Mouse (Mus musculus) cerebellum, adult 18-20 months (tissue): Measurements from ENCODE around the gene Ywhah.
"Not testable (repeated sequence)": the region's sequence is repeated elsewhere in the genome, so short reads cannot be mapped to it uniquely, and the experiment has no call there.

Experiments
- DNase-seq, 2 experiments: peaks; one replicate each; pipeline ENCODE4 v3.0.0; 2021

Gene Ywhah

DNA sequence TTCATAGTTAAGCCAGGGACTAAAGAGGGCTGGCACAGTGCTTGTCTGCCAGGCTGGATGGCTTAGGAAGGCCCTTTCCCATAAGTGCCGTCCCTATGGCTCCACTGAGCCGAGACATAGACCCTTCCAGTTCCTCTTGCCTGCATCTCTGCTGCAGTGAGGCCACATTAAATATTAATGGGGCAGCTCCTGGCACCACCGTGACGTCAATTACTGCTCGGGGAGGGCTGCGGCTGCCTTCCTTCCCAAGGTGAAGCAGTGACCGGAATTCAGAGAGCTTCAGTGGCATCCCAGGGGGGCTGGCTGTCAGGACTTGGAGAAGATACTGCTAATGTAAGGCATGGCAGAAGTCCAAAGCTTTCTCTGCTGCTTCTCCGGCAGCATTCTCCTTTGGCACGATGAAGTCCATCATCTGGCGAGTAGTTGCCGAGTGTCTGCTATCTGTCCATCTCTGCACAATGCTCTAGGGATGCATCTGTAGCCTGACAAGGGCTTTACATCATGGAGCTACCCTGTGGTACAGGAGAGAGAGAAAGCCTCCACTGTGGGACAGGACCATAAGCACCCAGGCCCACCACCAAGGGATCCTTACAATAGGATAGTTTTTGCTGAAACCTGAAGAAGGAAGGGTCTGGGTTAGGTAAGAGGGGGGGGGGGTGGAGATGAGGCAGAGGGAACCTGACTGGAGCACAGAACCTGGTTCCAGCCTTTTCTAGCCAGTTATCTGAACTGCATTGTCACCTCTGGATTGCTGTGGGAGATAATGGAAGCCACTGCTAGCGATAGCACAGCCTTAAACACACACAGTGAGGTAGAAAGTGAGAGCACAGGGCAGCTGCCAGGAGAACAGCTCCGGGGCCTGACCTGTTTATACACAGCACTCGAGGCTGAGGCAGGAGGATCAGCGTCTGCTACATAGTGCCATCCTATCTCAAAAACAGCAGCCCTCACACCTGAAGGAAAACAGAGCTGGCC is 7.2 kb upstream of the Ywhah start:
- DNase-seq, result peak; percentile 70 to 78

DNA sequence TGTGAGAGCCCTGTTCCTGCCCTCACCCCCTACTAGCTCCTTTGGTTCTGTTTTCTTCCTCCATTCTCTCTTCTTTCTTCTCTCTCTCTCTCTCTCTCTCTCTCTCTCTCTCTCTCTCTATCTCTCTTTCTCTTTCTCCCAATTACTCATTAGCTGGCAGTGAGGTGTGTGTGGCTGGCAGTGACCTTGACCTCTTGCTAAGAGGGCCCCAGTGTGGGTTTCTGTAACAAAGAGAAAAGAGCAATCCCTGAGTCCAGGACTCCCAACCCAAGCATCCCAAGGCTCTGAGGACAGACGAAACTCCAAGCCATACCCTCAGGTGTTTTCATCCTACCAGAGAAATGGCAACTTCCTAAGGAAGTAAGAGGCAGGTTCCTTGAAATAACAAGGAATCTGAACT is 4.5 kb upstream of the Ywhah start:
- no peak for DNase-seq

DNA sequence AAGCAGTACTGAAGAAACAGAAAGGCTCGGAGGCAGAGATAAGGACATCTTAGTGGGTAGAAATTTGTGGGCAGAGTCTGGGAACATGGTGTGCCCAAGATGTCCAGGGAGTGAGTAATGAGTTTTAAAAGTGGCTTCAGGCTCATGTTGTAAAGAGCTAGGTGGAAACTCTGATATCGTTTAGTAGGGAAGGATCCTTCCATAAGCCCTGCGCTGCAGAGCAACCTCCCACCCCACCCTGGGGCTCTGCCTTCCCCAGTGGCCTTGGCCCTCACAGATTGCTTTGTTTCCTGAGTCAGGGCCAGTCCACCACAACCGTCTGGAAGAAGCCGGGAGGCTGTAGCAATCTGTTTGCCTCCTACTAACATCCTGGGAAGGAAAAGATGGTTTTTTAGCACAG is 3.0 kb upstream of the Ywhah start:
- no peak for DNase-seq

DNA sequence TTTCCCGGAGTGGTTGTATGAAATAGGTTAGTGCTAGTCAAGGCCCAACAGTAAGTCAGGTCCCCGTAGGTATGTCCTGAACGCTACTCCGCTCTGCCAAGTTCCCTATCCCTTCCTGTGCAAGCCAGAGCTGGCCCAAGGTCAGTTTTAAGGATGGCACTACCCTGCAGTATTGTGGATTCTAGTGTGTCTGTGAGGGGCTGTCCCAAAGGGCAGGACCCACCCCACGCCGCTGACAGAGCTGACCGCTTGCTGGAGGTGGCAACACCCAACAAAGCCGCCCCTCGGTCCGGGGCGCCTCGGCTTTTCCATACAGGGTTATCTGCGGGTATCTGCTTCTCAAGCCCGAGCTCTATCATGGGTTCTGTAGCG is 441 bp upstream of the Ywhah start:
- DNase-seq, result no peak

DNA sequence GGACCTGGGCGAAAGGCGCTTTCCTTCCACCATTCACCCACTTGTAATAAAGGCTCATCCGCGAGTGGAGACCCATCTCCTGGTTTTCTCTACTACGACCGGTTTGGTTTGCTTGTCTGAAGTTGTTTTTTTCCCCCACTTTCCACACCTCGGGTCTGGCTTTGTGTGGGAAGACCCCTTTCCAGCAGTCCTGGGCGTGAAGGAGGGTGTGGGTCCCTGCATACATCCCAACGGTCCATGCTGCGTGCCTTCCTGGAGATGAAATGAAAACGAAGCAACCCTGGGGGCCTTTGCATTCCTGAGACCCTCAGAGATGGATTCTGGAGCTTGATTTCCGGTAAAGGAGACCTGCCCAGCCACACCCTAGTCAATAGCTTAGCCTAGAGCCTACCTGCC is 808 bp downstream of the Ywhah start:
- DNase-seq, result peak in 1 of 2 experiments; percentile 15

DNA sequence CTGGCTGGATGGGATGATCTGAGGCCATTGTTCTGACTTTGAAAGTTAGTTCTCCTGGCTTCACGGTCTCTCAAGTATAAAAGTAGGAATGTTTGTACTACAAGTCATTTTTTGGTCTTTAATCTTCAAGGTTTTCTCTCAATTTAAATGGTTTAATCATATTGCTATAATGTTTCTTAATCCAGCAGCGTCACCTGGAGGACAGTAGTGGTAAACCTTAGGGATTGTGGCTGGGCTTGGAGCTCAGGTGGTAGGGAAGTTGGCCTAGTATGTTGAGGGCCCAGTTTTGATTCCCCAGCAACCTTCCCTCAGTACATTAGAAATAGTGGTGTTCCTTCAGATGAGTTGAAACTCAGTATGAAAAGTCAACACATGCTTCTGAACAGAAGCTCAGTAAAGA is 3.0 kb downstream of the Ywhah start:
- peak; percentile 56 to 60 for DNase-seq

DNA sequence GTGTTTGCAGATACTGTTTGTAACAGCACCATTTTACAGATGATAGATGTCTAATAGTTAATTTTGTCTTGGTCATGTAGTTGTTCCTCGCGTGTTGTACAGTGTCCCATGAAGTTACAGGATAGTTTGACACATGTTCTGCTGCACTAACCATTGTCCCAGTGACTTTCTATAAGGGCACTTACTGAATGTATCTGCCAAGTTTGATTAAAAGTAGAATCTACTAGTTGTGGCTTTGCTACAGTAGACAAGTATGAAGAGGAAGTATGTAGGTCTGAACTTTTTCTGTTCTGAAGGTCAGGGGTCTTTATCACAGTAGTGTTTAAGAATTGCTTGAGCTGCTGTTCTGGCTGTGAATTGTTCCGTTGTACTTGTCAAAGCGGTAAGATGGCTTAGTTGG is 4.7 kb downstream of the Ywhah start:
- no peak for DNase-seq

DNA sequence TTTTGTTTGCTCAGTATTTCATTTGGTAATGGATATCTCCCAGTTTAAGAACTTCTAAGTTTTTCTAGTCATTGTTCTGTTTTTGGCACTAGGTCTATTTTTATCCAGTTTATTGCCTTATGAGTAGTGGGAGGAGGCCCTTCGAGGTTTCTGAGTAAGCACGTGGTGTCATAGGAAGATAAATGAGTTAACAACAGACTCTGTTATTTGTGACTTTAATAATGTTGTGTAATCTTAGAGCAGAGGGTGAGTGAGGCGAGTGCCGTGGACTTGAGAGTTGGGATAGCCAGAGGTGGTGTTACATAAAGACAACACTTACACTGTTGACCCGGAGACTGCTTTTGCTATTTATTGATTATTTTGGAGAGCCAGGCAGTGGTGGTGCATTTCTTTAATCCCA is 5.9 kb downstream of the Ywhah start:
- DNase-seq, result no peak

DNA sequence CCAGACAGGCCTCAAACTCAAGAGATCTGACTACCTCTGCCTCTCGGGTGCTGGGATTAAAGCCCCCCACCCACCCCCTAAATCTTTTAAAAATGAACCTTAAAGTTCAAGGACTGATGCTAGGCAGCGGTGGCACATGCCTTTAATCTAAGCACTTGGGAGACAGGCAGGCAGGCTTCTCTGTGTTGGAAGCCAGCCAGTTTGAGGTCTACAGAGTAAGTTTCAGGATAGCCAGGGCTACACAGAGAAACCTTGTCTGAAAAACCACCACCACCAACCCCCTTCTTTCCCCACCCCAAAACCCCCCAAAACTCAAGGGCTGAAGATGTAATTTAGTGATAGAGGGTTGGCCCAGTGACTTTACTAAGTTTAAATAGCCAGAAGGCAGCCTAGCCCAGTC is 10.0 kb downstream of the Ywhah start:
- no peak for DNase-seq

DNA sequence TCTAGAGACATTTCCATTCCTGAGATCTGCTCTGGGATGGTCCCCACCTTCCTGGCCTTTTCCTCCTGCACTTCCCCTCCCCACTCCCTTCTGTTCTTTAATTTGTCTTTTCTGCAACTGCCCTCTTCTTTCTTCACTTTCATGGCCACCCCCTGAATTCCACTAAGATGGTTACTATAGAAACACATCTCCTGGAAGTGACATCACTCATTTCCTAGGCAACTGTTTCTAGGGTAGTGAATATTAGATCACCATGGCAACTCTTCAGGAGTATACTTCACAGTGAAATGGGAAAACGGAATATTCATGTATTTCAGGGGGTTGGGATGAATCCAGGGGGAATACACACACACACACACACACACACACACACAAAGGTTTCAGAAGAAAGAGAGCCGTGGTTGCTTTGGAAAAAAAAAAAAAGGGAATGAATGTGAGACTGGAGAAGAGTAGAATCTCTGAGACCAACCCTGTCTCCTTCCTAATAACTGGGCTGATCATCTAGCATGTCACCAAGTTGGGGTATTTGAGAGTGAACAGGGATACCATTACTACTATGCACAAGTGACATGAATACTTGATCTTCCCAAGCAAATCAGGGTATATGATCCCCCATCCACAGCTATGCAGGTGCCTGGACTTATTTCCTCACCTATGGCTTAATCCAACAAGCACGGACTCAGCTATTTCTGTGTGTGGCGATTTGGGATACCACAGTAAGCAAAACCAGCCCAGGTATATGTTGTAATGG is 12.0 kb downstream of the Ywhah start:
- no peak for DNase-seq

DNA sequence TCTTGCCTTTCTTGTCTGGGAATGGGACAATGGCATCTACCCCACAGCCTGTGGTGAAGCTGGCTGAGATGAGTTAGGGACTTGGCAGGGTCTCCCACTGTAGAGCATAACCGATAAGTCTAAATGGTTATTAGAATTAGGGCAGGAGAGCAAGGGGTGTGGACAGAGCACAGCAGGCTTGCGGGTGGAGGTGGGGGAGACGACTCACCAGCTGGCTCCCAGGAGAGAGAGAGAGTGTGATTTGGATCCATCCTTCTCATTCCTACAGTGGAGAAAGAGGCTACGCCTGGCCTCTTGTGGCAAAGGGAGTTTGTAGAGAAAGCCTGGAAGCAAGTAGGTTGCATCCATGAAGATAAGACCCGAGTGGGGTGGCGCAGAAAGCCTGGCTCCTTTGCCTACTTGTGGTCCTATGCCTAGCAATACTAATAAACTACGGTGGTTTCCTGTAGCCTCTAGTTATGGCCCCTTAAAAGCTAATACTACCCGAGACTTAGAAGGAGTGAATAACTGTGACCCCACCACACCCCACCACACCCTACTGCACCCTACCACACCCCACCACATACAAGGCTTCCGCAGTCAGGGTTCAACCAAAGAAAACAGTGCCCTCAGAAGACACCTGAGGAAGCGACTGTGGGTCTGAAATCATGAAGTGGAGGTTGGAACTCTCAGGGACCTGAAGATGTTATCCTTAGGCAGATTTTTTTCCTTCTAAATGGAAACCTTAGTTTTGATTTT is 13.6 kb downstream of the Ywhah start:
- DNase-seq, result no peak

DNA sequence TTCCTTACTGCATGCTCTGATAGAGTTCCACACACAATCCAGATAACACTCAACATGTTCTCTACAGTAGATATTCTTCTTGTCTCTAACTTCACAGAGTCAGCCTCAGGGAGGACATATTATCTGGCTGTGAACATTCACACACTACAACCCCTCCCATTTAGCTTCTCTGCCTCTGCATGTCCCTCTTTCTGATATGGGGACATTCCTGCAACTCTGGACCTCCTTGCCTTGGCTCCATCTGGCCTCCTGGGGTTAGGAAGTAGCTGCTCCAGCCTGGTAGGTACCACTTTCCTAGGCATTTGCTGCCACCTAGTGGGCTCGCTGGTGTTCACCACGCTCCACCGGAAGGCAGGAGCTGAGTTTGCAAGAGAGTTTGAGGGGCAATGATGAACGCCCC is 14.5 kb downstream of the Ywhah start:
- DNase-seq, result peak; percentile 85

DNA sequence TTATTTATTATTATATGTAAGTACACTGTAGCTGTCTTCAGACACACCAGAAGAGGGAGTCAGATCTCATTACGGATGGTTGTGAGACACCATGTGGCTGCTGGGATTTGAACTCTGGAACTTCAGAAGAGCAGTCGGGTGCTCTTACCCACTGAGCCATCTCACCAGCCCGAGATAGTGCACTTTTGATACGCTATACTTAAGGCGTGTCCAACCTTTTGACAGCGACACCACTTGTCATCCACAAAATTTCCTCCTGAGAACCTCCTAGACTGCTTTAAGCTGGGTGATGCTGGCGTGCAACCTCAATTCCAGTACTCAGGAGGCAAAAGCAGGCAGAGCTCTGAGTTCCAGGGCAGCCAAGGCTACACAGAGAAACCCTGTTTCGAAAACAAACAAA is 15.0 kb downstream of the Ywhah start:
- DNase-seq, result not testable (repeated sequence)

DNA sequence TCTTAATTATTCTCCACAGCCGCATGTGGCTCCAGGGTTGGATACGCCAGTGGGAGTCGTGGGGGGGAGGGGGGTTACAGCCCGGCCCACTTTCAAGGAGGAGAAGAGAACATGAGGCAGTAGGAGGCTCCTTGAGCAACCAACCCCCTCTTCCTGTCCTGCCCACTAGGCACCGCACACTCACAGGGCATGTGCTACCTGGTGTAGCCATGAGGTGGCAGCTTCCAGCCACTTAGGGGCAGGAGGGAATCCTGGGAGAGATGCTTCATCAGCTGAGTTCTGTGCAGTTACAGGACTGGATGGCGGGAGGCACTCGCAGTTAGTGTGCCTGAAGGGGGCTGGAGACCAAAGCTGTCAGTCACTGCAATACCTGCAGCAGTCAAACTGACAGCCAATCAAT is 15.5 kb downstream of the Ywhah start:
- no peak for DNase-seq

DNA sequence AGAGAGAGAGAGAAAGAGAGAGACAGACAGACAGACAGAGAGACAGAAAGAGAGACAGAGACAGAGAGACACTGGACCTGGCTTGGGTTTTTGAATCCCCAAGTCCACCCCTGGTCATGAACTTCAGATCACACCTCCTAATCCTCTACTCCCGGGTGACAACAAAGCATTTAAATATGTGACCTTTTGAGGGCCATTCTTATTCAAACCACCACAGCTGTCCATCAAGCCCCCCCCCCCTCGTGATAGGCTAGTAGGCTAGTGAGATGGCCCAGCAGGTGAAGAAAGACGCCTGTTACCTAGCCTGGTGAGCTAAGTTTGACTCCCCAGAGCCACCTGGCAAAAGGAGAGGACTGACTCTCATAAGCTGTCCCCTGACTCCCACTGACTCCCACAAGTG is 16.3 kb downstream of the Ywhah start:
- DNase-seq, result no peak

DNA sequence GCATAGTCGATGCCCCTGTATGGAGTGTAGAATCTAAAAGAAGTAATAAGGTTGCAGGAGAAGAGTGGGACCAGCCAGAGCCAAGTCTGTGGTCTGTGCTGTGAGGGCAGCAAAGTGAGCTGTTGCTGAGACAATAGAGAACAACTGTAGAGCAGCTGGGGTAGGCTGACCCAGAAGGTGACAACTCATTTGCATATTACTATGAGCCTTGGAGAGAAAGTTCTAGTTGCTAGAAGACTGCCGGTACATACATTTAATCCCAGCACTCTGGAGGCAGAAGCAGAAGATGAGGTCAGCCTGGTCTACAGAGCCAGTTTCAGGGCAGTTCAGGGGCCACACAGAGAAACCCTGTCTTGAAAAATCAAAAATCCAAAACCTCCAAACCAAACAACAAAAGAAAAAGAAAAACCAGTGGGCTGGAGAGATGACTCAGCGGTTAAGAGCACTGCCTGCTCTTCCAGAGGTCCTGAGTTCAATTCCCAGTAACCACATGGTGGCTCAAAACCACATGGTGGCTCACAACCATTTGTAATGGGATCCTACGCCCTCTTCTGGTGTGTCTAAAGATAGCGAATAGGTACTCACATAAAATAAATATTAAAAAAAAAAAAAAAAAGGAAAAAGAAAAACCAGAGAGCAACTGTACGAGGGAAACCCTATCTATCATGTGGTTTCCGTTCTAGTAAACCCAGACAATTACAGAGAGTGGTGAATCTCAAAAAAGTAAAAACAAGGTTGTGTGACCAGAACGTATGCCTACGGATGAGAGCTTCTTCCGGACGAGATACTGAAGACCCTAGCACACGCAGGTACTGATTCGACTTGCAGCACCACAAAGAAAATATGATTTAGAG is 20.3 kb downstream of the Ywhah start:
- no peak for DNase-seq

DNA sequence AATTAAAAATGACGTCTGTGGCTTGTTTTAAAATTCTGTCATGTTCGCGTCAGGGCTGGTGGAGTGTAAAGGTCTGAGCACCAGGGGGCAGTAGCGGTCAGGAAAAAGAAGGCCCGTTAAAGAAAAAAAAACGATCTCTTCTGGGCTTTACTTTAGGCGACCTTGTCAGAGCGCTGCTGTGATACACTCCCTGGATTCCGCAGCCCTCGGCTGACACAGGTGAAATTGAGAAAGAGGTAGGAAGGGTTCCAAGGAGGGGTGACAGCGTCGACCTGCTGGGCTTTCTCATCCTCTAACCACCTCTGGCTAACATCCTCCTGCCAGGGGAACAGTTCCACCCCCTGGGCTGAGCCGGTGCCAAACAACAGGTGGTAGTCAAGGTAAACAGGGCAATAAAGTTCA is 20.9 kb downstream of the Ywhah start:
- DNase-seq, result peak; percentile 61 to 74

DNA sequence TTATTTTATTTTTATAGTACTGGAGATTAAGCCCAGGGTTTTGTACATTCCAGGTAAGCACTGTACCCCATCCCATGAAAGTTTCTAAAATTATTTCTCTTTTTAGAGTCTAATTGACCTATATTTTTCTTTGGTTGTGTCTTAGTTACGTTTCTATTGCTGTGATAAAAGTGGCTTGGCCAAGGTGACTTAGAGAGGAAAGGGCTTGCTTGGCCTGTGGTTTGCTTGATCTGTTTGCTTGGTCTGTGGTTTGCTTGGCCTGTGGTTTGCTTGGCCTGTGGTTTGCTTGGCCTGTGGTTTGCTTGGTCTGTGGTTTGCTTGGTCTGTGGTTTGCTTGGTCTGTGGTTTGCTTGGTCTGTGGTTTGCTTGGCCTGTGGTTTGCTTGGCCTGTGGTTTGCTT is 22.1 kb downstream of the Ywhah start:
- not testable (repeated sequence) for DNase-seq

DNA sequence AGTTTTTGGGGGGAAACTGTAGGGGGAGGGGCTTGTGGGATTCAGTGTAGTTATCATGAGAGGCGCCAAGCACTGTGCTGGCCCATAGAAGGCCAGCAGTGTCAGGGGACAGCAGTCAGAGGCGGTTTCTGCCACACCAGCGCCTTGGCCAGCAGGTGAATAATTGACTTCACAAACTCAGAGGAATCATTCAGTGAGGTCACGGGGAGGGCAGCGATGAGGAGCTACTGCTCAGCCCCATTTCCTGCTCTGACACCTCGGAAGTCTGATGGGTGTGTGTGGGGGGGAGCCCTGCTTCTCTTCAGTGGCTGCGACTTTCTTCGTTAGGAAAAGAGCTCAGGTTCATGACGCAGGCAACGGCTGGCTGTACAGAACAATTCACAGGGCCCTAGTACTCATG is 24.8 kb downstream of the Ywhah start:
- no peak for DNase-seq

DNA sequence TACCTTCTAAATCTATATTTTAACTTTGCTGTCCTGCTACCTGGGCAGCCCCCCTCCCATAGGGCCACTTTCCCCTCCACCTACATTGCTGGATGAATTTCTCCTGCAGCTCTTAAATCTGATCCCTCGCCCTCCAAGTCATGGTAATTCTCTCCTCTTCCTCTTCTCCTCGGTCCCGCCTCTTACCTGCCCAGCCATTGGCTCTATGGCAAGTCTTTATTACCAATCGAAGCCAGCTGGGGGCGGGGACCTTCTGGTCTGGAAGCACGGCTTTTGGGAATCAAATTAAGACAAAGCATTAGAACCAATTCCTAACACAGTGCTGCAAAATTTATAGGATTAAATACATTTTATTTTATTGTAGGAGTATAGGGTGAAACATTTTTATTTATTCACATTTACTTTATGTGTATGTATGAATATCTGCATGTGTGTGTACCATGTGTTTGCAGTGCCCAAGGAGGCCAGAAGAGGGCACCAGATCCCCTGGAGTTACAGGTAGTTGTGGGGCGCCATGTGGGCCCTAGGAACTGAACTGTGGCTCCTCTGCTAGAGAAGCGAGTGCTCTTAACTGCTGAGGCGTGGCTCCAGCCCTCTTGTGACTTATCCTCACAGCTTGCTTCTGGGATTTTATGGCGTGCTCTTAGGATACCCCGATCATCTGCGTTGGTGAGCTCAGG is 26.2 kb downstream of the Ywhah start:
- DNase-seq, result no peak

DNA sequence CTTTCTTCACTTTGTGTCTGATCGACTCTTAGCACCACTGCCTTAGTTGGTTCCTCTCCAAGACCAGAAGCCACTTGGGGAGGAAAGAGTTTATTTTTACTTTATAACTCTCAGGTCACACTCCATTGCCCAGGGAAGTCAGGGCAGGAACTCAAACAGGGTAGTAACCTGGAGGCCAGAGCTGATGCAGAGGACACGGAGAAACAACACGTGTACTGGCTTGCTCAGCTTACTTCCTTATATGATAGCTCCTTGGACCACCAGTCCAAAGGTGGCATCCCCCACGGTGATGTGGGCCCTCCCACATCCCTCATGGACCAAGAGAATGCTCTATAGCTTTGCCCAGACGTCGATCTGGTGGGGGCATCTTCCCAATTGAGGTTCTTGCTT is 26.7 kb downstream of the Ywhah start:
- no peak for DNase-seq
